Mouse (Mus musculus) hindbrain, embryonic 16.5 days (tissue): ENCODE results near the gene Ilf3. TPM values are rescaled to one million over a fixed set of nuclear protein-coding genes. Genes with fewer than 3 reads are reported as not detected.

Source experiments
- ATAC-seq: fragments of 200-750 bp; cut with Nextera tagmentation; 2 replicates; pipeline ENCODE4 v1.8.0; 2017; ENCODE audit warnings: moderate TSS enrichment, moderate library complexity
- H3K27ac ChIP-seq: fragments of 300-500 bp; sonication (generic); 2 replicates; pipeline ENCODE4 v1.5.1; 2014; ENCODE audit warnings: low read depth, mild to moderate bottlenecking, control low read depth, low read length, moderate library complexity
- H3K27me3 ChIP-seq: fragments of 300-500 bp; sonication (generic); replicated peaks from 2 replicates; pipeline ENCODE4 v1.6.1; 2014; ENCODE audit warnings: low read length; ENCODE audit not compliant: control insufficient read depth, insufficient read depth
- H3K36me3 ChIP-seq: fragments of 300-500 bp; sonication (generic); 2 replicates; pipeline ENCODE4 v1.6.1; 2014; ENCODE audit warnings: mild to moderate bottlenecking, low read length, moderate library complexity, mixed read lengths; ENCODE audit not compliant: control insufficient read depth, insufficient read depth
- H3K4me1 ChIP-seq: fragments of 300-500 bp; sonication (generic); 2 replicates; pipeline ENCODE4 v1.6.1; 2014; ENCODE audit warnings: low read depth, low read length; ENCODE audit not compliant: control insufficient read depth, insufficient read depth
- H3K4me2 ChIP-seq: fragments of 300-500 bp; sonication (generic); 2 replicates; pipeline ENCODE4 v1.6.1; 2014; ENCODE audit warnings: mild to moderate bottlenecking, low read length, control low read depth, moderate library complexity
- H3K4me3 ChIP-seq: fragments of 300-500 bp; sonication (generic); 2 replicates; pipeline ENCODE4 v1.5.1; 2014; ENCODE audit warnings: mild to moderate bottlenecking, low read length, control low read depth, moderate library complexity
- H3K9ac ChIP-seq: fragments of 300-500 bp; sonication (generic); 2 replicates; pipeline ENCODE4 v1.6.1; 2014; ENCODE audit warnings: low read depth, mild to moderate bottlenecking, control low read depth, low read length, moderate library complexity
- H3K9me3 ChIP-seq: fragments of 300-500 bp; sonication (generic); 2 replicates; pipeline ENCODE4 v1.6.1; 2014; ENCODE audit warnings: mild to moderate bottlenecking, low read length, moderate library complexity; ENCODE audit not compliant: control insufficient read depth
- WGBS: fragments of 180-500 bp; shearing (Covaris S2); extraction: QIAGEN DNeasy Blood & Tissue Kit; methylation state at CpG from one replicate; pipeline ENCODE4 v1.1.7; 2014; 5-methylcytosine and 5-hydroxymethylcytosine counted together
- polyA plus RNA-seq: library from polyadenylated mRNA; unstranded; fragments of >200 nt; fragmentation: Nextera tagmentation; extraction: Ambion mirVana; gene quantifications from 2 replicates; pipeline ENCODE4 v1.2.1, GENCODE M21; 2015

Ilf3 gene
- polyA plus RNA-seq, 1 experiment from 2014 or later: 186 TPM

DNA sequence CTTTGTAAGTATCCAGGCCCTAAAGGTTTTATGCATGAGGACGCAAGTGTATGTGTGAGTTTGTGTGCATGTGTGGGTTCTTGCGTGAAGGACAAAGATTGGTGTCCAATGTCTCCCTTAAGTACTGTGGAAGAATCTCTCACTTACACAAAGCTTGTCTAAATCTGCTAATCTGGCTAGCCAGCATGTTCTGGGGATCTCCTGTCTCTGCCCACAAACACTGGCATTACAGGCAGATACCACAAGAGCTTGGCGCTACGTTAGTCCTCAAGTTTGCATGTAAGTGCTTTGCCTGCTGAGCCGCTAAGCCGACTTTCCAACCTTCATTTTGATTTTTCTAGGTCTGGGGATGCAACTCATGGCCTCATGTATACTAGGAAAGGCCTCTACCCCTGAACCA, 69.9 kb downstream of the Ilf3 start:
- H3K27ac ChIP-seq: no peak overlapping the region
- H3K4me3 ChIP-seq: no peak overlapping the region
- ATAC-seq: no peak
- H3K27me3 ChIP-seq: no peaks in the 10 kb centered on the region
- no peak overlapping the region for H3K9ac ChIP-seq
- 88% methylated on average over 6 of the region's 6 CpGs for WGBS
- H3K4me1 ChIP-seq: no peaks in the 10 kb centered on the region; the same call in 1 of the 2 replicates
- no peaks in the 10 kb centered on the region for H3K36me3 ChIP-seq
- H3K4me2 ChIP-seq: no peak overlapping the region
- H3K9me3 ChIP-seq: no peaks in the 10 kb centered on the region

- 68% methylated on average over 3 of the region's 3 CpGs for WGBS
- no peaks in the 10 kb centered on the region for H3K36me3 ChIP-seq
- no peak overlapping the region for H3K9ac ChIP-seq
- H3K27ac ChIP-seq: no peak overlapping the region
- H3K4me2 ChIP-seq: no peak overlapping the region
- no peaks in the 10 kb centered on the region for H3K9me3 ChIP-seq
- no peaks in the 10 kb centered on the region for H3K27me3 ChIP-seq
- no peaks in the 10 kb centered on the region; the same call in 1 of the 2 replicates for H3K4me1 ChIP-seq
- no peak for ATAC-seq
- no peak overlapping the region for H3K4me3 ChIP-seq
Observed at GRCm38 (mm10) chr9:21438219-21438618, 70.5 kb downstream of the Ilf3 start.

- no peak for ATAC-seq
- no peaks in the 10 kb centered on the region for H3K4me1 ChIP-seq
- no peak overlapping the region for H3K4me2 ChIP-seq
- H3K27me3 ChIP-seq: no peaks in the 10 kb centered on the region
- H3K4me3 ChIP-seq: no peak overlapping the region
- no peak overlapping the region for H3K27ac ChIP-seq
- 80% methylated on average over 3 of the region's 3 CpGs for WGBS
- no peaks in the 10 kb centered on the region for H3K36me3 ChIP-seq
- no peak overlapping the region for H3K9ac ChIP-seq
- no peaks in the 10 kb centered on the region for H3K9me3 ChIP-seq
Observed at GRCm38 (mm10) chr9:21439456-21439855, 71.8 kb downstream of the Ilf3 start.

DNA sequence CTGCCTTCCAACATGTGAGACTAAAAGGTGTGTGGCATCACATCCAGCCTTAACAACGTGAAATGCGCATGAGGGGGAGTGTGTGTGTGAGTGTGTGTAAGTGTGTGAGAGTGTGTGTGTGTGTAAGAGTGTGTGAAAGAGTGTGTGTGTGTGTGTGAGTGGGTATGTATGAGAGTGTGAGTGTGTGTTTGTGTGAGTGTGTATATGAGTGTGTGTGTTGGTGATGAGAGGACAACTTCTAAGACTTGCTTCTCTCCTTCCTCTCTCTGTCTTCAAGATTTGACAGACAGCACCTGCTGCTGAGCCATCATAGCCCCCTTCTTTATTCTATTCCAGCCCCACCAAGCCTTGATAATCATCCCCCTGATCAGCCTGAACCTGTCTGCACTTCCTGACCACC, 72.2 kb downstream of the Ilf3 start:
- Histone ChIP-seq H3K9ac (no peak overlapping the region), H3K4me1 (no peaks in the 10 kb centered on the region), H3K27me3 (no peaks in the 10 kb centered on the region), H3K4me3 (no peak overlapping the region), H3K4me2 (no peak overlapping the region), H3K27ac (no peak overlapping the region), H3K36me3 (no peaks in the 10 kb centered on the region), H3K9me3 (no peaks in the 10 kb centered on the region)
- ATAC-seq: no peak
- 97% methylated on average over 2 of the region's 2 CpGs for WGBS

DNA sequence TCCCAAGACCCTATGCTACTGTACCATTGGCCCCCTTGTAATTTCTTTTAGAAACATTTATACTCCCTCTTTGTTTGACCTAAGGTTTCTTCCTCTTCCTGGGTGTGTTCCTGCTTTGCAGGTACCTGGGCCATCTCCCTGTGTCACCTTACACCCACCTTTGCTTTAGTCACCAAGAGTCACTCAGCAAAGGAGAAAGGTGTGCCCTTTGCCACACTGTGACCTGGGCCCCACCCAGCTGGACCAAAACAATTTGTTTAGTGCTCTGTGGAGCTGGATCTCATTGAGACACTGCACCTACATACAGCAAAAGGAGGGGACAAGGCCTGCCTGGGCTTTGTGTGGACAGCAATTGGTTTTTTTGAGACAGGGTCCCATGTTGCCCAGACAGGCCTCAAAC, 72.7 kb downstream of the Ilf3 start:
- no peak overlapping the region for H3K4me2 ChIP-seq
- H3K27ac ChIP-seq: no peak overlapping the region
- H3K4me1 ChIP-seq: no peaks in the 10 kb centered on the region
- no peak overlapping the region for H3K9ac ChIP-seq
- H3K9me3 ChIP-seq: no peaks in the 10 kb centered on the region
- no peaks in the 10 kb centered on the region for H3K27me3 ChIP-seq
- H3K36me3 ChIP-seq: no peaks in the 10 kb centered on the region
- no peak overlapping the region for H3K4me3 ChIP-seq
- ATAC-seq: no peak

DNA sequence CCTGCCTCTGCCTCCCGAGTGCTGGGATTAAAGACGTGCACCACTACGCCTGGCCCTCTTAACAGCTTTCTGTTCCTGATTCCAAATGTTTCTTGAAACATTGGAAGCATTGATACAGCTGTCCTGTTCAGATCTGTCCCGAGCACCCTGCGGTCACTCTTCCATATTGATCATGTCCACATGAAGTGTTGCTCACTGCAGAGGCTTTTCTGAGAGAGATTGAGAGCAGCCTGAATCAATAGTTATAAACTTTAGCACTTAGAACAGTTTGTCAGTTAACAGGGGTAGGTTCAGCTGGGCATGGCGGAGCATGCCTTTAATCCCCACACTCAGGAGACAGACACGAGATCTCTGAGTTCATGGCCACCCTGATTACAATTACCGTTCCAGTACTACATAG, 76.2 kb downstream of the Ilf3 start:
- no peaks in the 10 kb centered on the region for H3K9me3 ChIP-seq
- ATAC-seq: no peak
- no peaks in the 10 kb centered on the region for H3K4me1 ChIP-seq
- H3K27ac ChIP-seq: no peak overlapping the region
- H3K4me3 ChIP-seq: no peak overlapping the region
- no peak overlapping the region for H3K4me2 ChIP-seq
- no peak overlapping the region for H3K9ac ChIP-seq
- H3K36me3 ChIP-seq: no peaks in the 10 kb centered on the region
- WGBS: 93% methylated on average over 8 of the region's 8 CpGs
- no peaks in the 10 kb centered on the region for H3K27me3 ChIP-seq

GRCm38 (mm10) chr9:21444574-21444973, 76.9 kb downstream of the Ilf3 start:
- no peak overlapping the region for H3K4me3 ChIP-seq
- no peaks in the 10 kb centered on the region for H3K4me1 ChIP-seq
- no peak overlapping the region for H3K27ac ChIP-seq
- no peak overlapping the region for H3K9ac ChIP-seq
- WGBS: 87% methylated on average over 4 of the region's 4 CpGs
- H3K27me3 ChIP-seq: no peaks in the 10 kb centered on the region
- no peak for ATAC-seq
- H3K36me3 ChIP-seq: no peaks in the 10 kb centered on the region
- no peaks in the 10 kb centered on the region for H3K9me3 ChIP-seq
- no peak overlapping the region for H3K4me2 ChIP-seq

DNA sequence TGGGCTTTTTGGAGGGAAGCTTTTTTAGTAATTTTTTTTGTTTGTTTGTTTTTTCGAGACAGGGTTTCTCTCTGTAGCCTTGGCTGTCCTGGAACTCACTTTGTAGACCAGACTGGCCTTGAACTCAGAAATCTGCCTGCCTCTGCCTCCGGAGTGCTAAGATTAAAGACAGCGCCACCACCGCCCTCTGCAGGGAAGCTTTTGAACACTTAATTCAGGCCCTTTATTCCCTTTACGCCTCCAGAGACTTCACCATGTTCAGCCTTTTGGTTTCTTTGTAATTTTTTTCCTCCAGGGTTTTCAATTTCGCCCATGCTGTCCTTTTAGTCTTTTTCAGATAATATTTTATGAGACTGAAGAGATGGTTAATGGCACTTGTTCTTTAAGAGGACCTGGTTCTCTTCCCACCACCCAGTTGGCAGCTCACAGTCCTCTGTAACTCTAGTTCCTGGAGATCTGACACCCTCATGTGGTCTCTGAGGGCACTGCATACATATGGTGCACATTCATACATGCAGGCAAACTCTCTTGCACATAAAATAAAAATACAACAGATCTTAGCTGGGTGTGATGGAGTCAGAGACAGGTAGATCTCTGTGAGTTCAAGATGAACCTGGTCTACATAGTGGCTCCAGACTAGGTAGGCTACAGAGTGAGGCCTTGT, 77.5 kb downstream of the Ilf3 start:
- no peaks in the 10 kb centered on the region for H3K9me3 ChIP-seq
- no peak overlapping the region for H3K4me3 ChIP-seq
- no peaks in the 10 kb centered on the region for H3K4me1 ChIP-seq
- no peaks in the 10 kb centered on the region for H3K27me3 ChIP-seq
- H3K4me2 ChIP-seq: no peak overlapping the region
- ATAC-seq: no peak
- H3K36me3 ChIP-seq: no peaks in the 10 kb centered on the region
- H3K27ac ChIP-seq: no peak overlapping the region
- no peak overlapping the region for H3K9ac ChIP-seq
- 91% methylated on average over 6 of the region's 6 CpGs for WGBS

DNA sequence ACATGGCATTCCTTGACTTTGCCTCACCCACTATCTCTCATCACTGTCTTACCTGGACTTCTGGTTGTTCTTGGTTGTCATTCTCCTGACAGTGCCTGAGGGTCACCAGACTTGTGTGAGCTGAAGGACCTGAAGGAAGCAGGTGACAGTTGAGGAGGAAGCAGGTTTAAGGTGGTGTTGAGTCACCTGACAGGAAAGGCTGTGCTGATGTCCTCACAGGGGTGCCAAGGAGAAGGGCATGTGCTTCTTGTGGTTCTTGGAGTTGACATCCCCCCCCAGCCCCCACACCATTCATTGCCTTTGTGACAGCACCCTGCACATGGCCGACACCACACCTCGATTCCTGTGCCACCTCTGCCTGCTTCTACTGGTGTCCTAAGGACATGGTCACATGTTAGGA, 80.1 kb downstream of the Ilf3 start:
- H3K36me3 ChIP-seq: no peaks in the 10 kb centered on the region
- H3K4me3 ChIP-seq: no peak overlapping the region
- H3K27me3 ChIP-seq: no peaks in the 10 kb centered on the region
- 87% methylated on average over 2 of the region's 2 CpGs for WGBS
- no peak for ATAC-seq
- no peak overlapping the region for H3K4me2 ChIP-seq
- H3K9ac ChIP-seq: no peak overlapping the region
- H3K27ac ChIP-seq: no peak overlapping the region
- H3K4me1 ChIP-seq: peaks cover 2% of the 10 kb centered on the region; the same call in 1 of the 2 replicates
- no peaks in the 10 kb centered on the region for H3K9me3 ChIP-seq

DNA sequence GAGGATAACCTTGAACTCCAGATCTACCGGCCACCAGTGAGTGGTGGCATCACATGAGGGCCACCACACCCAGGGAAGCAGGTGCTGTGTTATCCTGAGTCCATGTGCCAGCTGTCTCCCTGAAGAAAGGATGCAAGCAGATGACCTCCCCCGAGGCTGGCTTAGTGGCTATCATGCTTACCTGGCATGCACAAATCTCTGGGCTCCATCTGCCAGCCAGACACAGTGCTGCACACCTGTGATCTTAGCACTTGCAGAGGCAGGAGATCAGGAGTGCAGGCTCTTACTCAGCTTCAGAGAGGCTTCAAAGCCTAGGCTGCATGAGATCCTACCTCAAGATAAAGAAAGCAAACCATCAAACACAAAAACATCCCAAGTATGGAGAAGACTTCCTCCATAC, 82.0 kb downstream of the Ilf3 start:
- Histone ChIP-seq H3K27me3 (no peaks in the 10 kb centered on the region), H3K36me3 (no peaks in the 10 kb centered on the region), H3K9me3 (no peaks in the 10 kb centered on the region), H3K4me1 (peaks cover 2% of the 10 kb centered on the region; the same call in 1 of the 2 replicates), H3K9ac (no peak overlapping the region), H3K4me2 (no peak overlapping the region), H3K4me3 (no peak overlapping the region), H3K27ac (no peak overlapping the region)
- ATAC-seq: no peak
- 81% methylated on average over 2 of the region's 2 CpGs for WGBS
